Mouse (Mus musculus): ENCODE results near the gene Ppp1r1a. TPM values are rescaled to one million over a fixed set of nuclear protein-coding genes. Genes with fewer than 3 reads are reported as not detected.

Gene Ppp1r1a
- total and polyA plus RNA-seq, 3 experiments, result 5.7 to 11.6 (median 9.0) TPM

DNA sequence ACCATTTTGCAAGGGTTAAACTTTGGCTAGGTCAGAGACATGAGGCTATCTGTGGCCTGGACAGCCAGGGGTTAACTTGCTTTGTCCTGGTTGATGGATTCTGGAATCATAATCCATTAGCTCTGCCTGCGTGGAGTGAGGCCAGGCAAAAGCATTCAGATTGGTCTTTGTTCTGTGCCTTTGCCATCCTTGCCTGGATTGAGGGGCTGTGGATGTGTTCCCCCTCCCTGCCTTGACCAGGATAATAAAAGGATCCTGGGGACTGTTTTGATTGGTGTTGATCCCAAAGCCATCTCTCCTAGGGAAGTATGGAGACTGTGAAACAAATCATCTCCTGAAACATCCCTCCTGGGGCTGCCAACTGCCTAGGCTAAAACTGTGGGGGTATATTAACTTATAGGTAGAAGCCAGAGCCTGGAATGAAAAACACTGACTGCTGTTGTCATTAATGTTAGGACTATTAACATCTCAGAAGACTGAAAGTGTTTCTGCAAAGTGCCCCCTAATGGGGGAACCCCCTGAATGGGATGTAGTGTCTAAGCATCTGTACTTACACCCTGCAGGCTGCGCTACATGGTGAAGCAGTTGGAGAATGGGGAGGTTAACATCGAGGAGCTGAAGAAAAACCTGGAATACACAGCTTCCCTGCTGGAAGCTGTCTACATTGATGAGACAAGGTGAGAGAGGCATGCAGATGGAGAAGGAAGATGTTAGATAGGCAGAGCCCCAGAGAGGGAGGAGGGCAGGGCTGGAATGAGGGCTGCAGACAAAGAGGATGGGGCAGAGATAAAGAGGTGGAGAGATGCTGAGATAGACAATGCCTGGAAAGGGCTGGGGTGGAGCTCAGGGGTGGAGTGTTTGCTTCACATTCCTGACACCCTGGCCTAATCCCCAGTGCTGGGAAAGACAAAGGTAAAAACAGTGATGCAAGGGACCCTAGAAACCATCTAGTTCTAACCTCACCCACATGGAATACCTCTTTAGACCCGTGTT is 18.1 kb downstream of the Ppp1r1a start:
- no peaks in the 10 kb centered on the region for H3K79me2 ChIP-seq (replicated peaks; ENCODE audit: control insufficient read depth, insufficient read depth, low read length)
- no peaks in the 10 kb centered on the region for H3K4me1 ChIP-seq (ENCODE audit: control insufficient read depth, insufficient read depth, low read length)
- H3K27me3 ChIP-seq (ENCODE audit: control insufficient read depth, insufficient read depth, low read length), result no peaks in the 10 kb centered on the region
- DNase-seq, result no peak
- intact Hi-C loops (cut with DNase I), result no loop called here
- no peak for TF ChIP-seq EP300 (IDR thresholded peaks at IDR 0.05; ENCODE audit: insufficient read depth, low read depth, low read length)
- no peak for TF ChIP-seq CTCF (IDR thresholded peaks at IDR 0.05)
- no peak for TF ChIP-seq POLR2A (IDR thresholded peaks at IDR 0.05; ENCODE audit: insufficient read depth, low read depth, low read length)
- no peak overlapping the region for H3K27ac ChIP-seq
- no peaks in the 10 kb centered on the region for H3K36me3 ChIP-seq (ENCODE audit: control insufficient read depth, insufficient read depth, low read length)
- no peak overlapping the region for H3K4me3 ChIP-seq
- 38% methylated on average over 4 of the region's 4 CpGs for WGBS
- no peak overlapping the region for H3K9ac ChIP-seq (ENCODE audit: low read depth, low read length)

DNA sequence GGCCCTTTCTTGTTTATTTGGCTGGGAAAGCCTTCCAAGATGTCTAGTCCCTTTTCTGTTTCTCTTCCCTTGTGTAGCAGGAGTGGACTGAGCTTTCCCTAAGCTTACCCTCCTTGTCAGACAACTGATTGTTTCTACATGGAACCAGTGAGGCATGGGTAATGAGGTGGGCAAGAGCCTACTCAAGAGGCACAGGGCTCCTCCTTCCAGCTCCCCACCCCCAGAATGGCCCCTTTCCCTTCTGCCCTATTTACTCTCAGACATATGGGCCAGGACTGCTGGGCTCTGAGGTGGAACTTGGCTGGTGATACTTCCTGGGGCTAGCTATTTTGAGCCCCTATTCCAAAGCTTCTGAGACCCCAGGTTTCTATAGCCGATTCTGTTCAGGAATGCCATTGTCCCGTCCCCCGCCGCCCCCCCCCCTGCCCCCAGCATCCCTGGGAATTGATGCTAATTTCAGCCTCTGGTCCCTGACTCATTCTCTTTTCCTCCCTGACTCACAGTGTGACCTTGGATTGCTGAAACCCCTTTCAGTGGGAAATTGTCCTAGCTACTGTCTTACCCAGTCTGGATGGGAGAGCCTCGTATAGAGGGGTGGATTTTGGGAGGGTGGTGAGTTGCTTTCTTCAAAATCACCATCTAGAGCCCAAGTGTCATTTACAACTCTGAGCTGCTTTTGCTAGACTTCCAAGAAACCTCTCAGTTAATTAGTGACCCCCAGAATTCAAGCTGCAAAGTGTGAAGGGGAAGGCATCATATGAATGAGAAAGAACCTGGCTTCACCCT is 19.0 kb downstream of the Ppp1r1a start:
- H3K27ac ChIP-seq, result no peak overlapping the region

DNA sequence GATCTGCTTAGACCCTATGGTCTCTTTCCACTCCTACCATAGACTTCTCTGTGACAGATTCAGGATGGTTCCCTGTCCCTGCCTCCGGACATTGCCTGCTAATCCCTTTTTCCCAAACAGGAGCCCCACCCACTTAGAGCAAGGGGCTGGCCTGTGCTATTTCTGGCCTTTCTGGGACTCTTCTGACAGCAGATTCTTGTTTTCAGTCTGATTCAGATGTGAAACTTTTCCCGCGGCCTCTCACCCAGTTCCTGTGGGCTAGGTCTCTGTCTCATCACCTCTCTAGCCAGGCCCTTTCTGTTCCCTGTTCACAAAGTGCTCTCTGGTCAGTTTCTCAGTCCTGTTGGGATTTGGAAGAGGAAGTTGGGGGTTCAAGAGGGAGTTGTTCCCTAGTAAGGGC is 22.9 kb downstream of the Ppp1r1a start:
- Histone ChIP-seq H3K27me3 (ENCODE audit: control insufficient read depth, insufficient read depth, low read length) (no peaks in the 10 kb centered on the region), H3K36me3 (ENCODE audit: control insufficient read depth, insufficient read depth, low read length) (no peaks in the 10 kb centered on the region), H3K4me3 (no peak overlapping the region), H3K9ac (ENCODE audit: low read depth, low read length) (no peak overlapping the region), H3K4me1 (ENCODE audit: control insufficient read depth, insufficient read depth, low read length) (no peaks in the 10 kb centered on the region), H3K27ac (peak overlapping the region; percentile 47; the same call in 1 of the 2 replicates), H3K79me2 (replicated peaks; ENCODE audit: control insufficient read depth, insufficient read depth, low read length) (no peaks in the 10 kb centered on the region)
- TF ChIP-seq POLR2A (IDR thresholded peaks at IDR 0.05; ENCODE audit: insufficient read depth, low read depth, low read length) (no peak), CTCF (IDR thresholded peaks at IDR 0.05) (no peak), EP300 (IDR thresholded peaks at IDR 0.05; ENCODE audit: insufficient read depth, low read depth, low read length) (no peak)
- intact Hi-C loops (cut with DNase I), result no loop called here
- DNase-seq, result peak in 1 of 2 experiments; percentile 35
- WGBS, result 26% methylated on average over 3 of the region's 3 CpGs

More for the DNA sequence above, 19.0 kb downstream of the Ppp1r1a start:
- WGBS, result 15% methylated on average over 5 of the region's 5 CpGs
- H3K4me3 ChIP-seq, result no peak overlapping the region
- no peaks in the 10 kb centered on the region for H3K4me1 ChIP-seq (ENCODE audit: control insufficient read depth, insufficient read depth, low read length)
- no peaks in the 10 kb centered on the region for H3K27me3 ChIP-seq (ENCODE audit: control insufficient read depth, insufficient read depth, low read length)
- DNase-seq, result no peak
- no peaks in the 10 kb centered on the region for H3K36me3 ChIP-seq (ENCODE audit: control insufficient read depth, insufficient read depth, low read length)
- no peak overlapping the region for H3K9ac ChIP-seq (ENCODE audit: low read depth, low read length)
- no peaks in the 10 kb centered on the region for H3K79me2 ChIP-seq (replicated peaks; ENCODE audit: control insufficient read depth, insufficient read depth, low read length)
- TF ChIP-seq POLR2A (IDR thresholded peaks at IDR 0.05; ENCODE audit: insufficient read depth, low read depth, low read length) (no peak), CTCF (IDR thresholded peaks at IDR 0.05) (no peak)
- intact Hi-C loops (cut with DNase I), result no loop called here

DNA sequence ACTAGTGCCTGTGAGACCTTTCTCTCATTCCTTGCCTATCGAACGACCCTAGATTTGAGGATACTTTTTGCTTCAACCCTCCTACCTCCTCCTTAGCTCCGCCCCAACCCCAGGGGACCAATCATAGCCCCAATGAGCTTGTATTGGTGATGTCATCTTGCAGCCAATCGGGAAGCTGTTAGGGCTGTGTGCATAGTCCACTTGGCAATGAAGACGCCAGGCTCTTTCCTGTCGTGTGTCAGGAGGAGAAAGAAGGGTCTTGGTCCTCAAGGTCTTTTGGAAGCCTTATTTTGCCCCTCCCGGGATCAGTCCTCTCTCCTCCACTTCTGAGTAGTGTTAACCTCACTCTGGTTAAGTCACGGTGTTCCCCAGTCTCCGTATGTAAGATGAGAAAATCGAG is 23.7 kb downstream of the Ppp1r1a start:
- WGBS, result 6% methylated on average over 10 of the region's 10 CpGs
- Histone ChIP-seq H3K27me3 (ENCODE audit: control insufficient read depth, insufficient read depth, low read length) (no peaks in the 10 kb centered on the region), H3K27ac (peak overlapping the region; percentile 63), H3K79me2 (replicated peaks; ENCODE audit: control insufficient read depth, insufficient read depth, low read length) (no peaks in the 10 kb centered on the region), H3K9ac (ENCODE audit: low read depth, low read length) (no peak overlapping the region), H3K4me3 (0 out of 2 replicates have a peak overlapping the region, but pooled peaks have one; percentile 22), H3K4me1 (ENCODE audit: control insufficient read depth, insufficient read depth, low read length) (no peaks in the 10 kb centered on the region), H3K36me3 (ENCODE audit: control insufficient read depth, insufficient read depth, low read length) (no peaks in the 10 kb centered on the region)
- intact Hi-C loops (cut with DNase I), result no loop called here
- peak; percentile 67 to 77 for DNase-seq
- TF ChIP-seq POLR2A (IDR thresholded peaks at IDR 0.05; ENCODE audit: insufficient read depth, low read depth, low read length), result peak; percentile 51; the same call in 1 of the 2 replicates
- no peak for TF ChIP-seq EP300 (IDR thresholded peaks at IDR 0.05; ENCODE audit: insufficient read depth, low read depth, low read length)

DNA sequence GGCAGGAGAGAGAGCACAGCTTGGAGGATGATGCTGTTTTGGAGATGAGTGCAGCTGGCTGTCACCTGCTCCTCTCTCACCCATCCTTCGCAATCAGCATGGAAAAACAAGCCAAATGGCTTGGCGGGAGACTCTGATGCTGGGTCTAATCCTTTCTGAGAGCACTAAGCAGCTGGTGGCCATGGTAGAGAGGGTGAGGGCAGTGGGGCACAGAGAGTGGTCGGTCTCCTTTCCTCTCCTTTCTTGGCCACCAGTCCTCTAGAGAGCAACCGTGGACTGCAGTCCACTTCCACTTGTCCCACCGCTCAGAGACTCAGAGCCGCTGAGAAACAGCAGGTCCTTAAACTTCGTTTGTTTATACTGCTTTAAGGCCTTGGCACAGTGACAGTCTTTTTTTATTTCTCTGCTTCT is 24.2 kb downstream of the Ppp1r1a start:
- Histone ChIP-seq H3K9ac (ENCODE audit: low read depth, low read length) (no peak overlapping the region), H3K36me3 (ENCODE audit: control insufficient read depth, insufficient read depth, low read length) (no peaks in the 10 kb centered on the region), H3K27ac (peak overlapping the region; percentile 31; the same call in 1 of the 2 replicates), H3K79me2 (replicated peaks; ENCODE audit: control insufficient read depth, insufficient read depth, low read length) (no peaks in the 10 kb centered on the region), H3K4me3 (no peak overlapping the region), H3K27me3 (ENCODE audit: control insufficient read depth, insufficient read depth, low read length) (no peaks in the 10 kb centered on the region), H3K4me1 (ENCODE audit: control insufficient read depth, insufficient read depth, low read length) (no peaks in the 10 kb centered on the region)
- 19% methylated on average over 7 of the region's 7 CpGs for WGBS
- intact Hi-C loops (cut with DNase I), result no loop called here
- TF ChIP-seq POLR2A (IDR thresholded peaks at IDR 0.05; ENCODE audit: insufficient read depth, low read depth, low read length) (no peak), EP300 (IDR thresholded peaks at IDR 0.05; ENCODE audit: insufficient read depth, low read depth, low read length) (no peak), CTCF (IDR thresholded peaks at IDR 0.05) (no peak)
- DNase-seq, result no peak

All from heart, adult 2 months (tissue).